Mouse (Mus musculus) 416B (cell line): ENCODE data around the gene Olfr1008.
"Not testable (repeated sequence)": the region's sequence is repeated elsewhere in the genome, so short reads cannot be mapped to it uniquely, and the experiment has no call there.

Experiments
- DNase-seq: peaks from one replicate; pipeline ENCODE4 v3.0.0; 2011; ENCODE audit warnings: low read depth

Olfr1008 gene

GRCm38 (mm10) chr2:85689131-85689530, at the start of gene Olfr1008:
TSS of gene Olfr1008 (plus strand) at chr2:85689431.
- no peak for DNase-seq

GRCm38 (mm10) chr2:85650604-85651003, 38.6 kb upstream of the Olfr1008 start, which contains the start of gene Olfr1002:
TSS of gene Olfr1002 (minus strand) at chr2:85650704.
- DNase-seq: no peak

GRCm38 (mm10) chr2:85664355-85664754, 24.9 kb upstream of the Olfr1008 start, which contains the start of gene Olfr154:
TSS of gene Olfr154 (minus strand) at chr2:85664455.
- DNase-seq: not testable (repeated sequence)

GRCm38 (mm10) chr2:85678667-85679066, 10.6 kb upstream of the Olfr1008 start, which contains the start of gene Olfr1006:
TSS of gene Olfr1006 (minus strand) at chr2:85678767.
- no peak for DNase-seq

- DNase-seq: not testable (repeated sequence)
Observed at GRCm38 (mm10) chr2:85710680-85711079, 21.4 kb downstream of the Olfr1008 start.

- no peak for DNase-seq
Observed at GRCm38 (mm10) chr2:85711159-85711558, 21.9 kb downstream of the Olfr1008 start.

GRCm38 (mm10) chr2:85715119-85715518, 25.9 kb downstream of the Olfr1008 start, which contains the start of gene Olfr1009:
TSS of gene Olfr1009 (plus strand) at chr2:85715419.
- no peak for DNase-seq

- peak; percentile 53 for DNase-seq
Observed at GRCm38 (mm10) chr2:85725793-85726192, 36.6 kb downstream of the Olfr1008 start.
